Comparison of ENCODE assay signal across 16 mouse cellular contexts in the genomic region with DNA sequence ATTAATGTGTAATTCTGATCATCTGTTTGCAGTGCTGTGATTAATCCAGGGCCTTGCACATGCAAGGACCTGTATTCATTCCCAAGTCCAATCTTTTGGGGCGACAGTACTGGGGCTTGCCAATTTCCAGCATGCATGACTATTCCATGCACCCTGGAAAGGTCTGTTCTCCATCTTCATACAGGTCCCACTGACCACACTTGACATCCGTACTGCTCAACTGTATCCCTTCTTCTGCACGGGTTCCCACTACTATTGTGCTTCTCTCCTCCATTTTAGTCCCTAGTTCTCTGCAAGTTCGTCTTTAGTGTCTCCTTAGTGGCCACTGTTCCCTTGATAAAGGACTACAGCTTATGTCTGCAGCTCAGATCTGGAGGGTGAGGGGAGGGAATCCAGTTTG.
"Had no signal": no experiment of that assay in that cellular context is flagged by ENCODE, and none has a peak within 500 bp of the region (broad histone marks: within the 10 kb centered on the region; RNA-seq: fewer than 3 reads in every experiment).

No protein-coding gene starts in this region.

- H3K27ac ChIP-seq: neural tube, embryonic 13.5 days; neural tube, embryonic 15.5 days; stomach, embryonic 15.5 days; stomach, postnatal 0 days had no signal

- H3K4me3 ChIP-seq: neural tube, embryonic 13.5 days; neural tube, embryonic 15.5 days; stomach, embryonic 15.5 days had no signal

- H3K27me3 ChIP-seq: neural tube, embryonic 13.5 days; neural tube, embryonic 15.5 days; stomach, embryonic 15.5 days had no signal

- H3K9ac ChIP-seq: neural tube, embryonic 13.5 days; neural tube, embryonic 15.5 days; stomach, embryonic 15.5 days had no signal

- H3K4me2 ChIP-seq: neural tube, embryonic 13.5 days; neural tube, embryonic 15.5 days; stomach, embryonic 15.5 days had no signal

- DNase-seq: retina, postnatal 1 day; right cerebral cortex, adult 18-20 months; right cerebral cortex, postnatal 14 days; right cerebral cortex, postnatal 25 days; right cerebral cortex, postnatal 4 days; spleen, adult 18-20 months; thymus, adult 18-20 months; thymus, adult 2 months; thymus, postnatal 14 days; thymus, postnatal 25 days; thymus, postnatal 36 days; thymus, postnatal 4 days had no signal

- H3K36me3 ChIP-seq: neural tube, embryonic 13.5 days; neural tube, embryonic 15.5 days; stomach, embryonic 15.5 days had no signal

- H3K9me3 ChIP-seq: neural tube, embryonic 13.5 days; neural tube, embryonic 15.5 days; stomach, embryonic 15.5 days had no signal
